Mouse (Mus musculus): Measurements from ENCODE around the gene Olfr924.
"Not testable (repeated sequence)": the region's sequence is repeated elsewhere in the genome, so short reads cannot be mapped to it uniquely, and the experiment has no call there.

- TF ChIP-seq POLR2A (IDR thresholded peaks at IDR 0.05; ENCODE audit: low read depth, low read length); CTCF (IDR thresholded peaks at IDR 0.05; ENCODE audit: borderline replicate concordance, insufficient read depth, low read length): not testable (repeated sequence)
These were observed 30.6 kb downstream of the Olfr924 start for GRCm38 (mm10) chr9:38874880-38875279.
